In genomic region chr12:55124242-55124641, GRCm38 (mm10) we compare ENCODE assay signal across 8 mouse cellular contexts. TPM values are rescaled to one million over a fixed set of nuclear protein-coding genes. Genes with fewer than 3 reads are reported as not detected.
DNase-seq lines count a peak whose midpoint lies in the region; ATAC-seq and TF ChIP-seq lines count a peak whose summit lies in the region.
"Not testable (repeated sequence)": the region's sequence is repeated elsewhere in the genome, so short reads cannot be mapped to it uniquely, and the experiment has no call there.

Gene Fam177a (plus strand): TSS chr12:55124469.

- TF ChIP-seq CTCF in ES-Bruce4 (IDR thresholded peaks at IDR 0.05; ENCODE audit: low read depth, low read length) = not testable (repeated sequence)

- H3K4me2 ChIP-seq in embryonic facial prominence, embryonic 13.5 days; hindbrain, embryonic 11.5 days (replicated peaks; ENCODE audit: low read depth, low read length); limb, embryonic 13.5 days (replicated peaks); neural tube, embryonic 14.5 days (ENCODE audit: low read depth, low read length): not testable (repeated sequence)

- H3K27me3 ChIP-seq in ES-Bruce4 (ENCODE audit: control insufficient read depth, insufficient read depth, low read length, poor library complexity, severe bottlenecking); embryonic facial prominence, embryonic 13.5 days; hindbrain, embryonic 11.5 days (ENCODE audit: control insufficient read depth, insufficient read depth, low read length); limb, embryonic 13.5 days; neural tube, embryonic 14.5 days (ENCODE audit: control insufficient read depth, insufficient read depth, low read length): not testable (repeated sequence)

- WGBS in embryonic facial prominence, embryonic 13.5 days = no CpG with 5 or more reads among the region's 40 CpGs
- WGBS in hindbrain, embryonic 11.5 days = no CpG with 5 or more reads among the region's 40 CpGs
- WGBS in limb, embryonic 13.5 days = no CpG with 5 or more reads among the region's 40 CpGs
- no CpG with 5 or more reads among the region's 40 CpGs for WGBS in neural tube, embryonic 14.5 days

- not testable (repeated sequence) for H3K9me3 ChIP-seq in ES-Bruce4 (replicated peaks; ENCODE audit: control insufficient read depth, insufficient read depth, low read length, poor library complexity, severe bottlenecking); embryonic facial prominence, embryonic 13.5 days; hindbrain, embryonic 11.5 days (ENCODE audit: control insufficient read depth, low read length); limb, embryonic 13.5 days; neural tube, embryonic 14.5 days (ENCODE audit: control insufficient read depth, low read length)

- DNase-seq in heart, adult 18-20 months; hindbrain, embryonic 11.5 days (ENCODE audit: low spot score); layer of hippocampus, adult 18-20 months (ENCODE audit: low spot score in 2 of 2): not testable (repeated sequence)

- not testable (repeated sequence) for H3K4me3 ChIP-seq in ES-Bruce4 (ENCODE audit: low read depth, low read length); embryonic facial prominence, embryonic 13.5 days; hindbrain, embryonic 11.5 days (ENCODE audit: low read depth, low read length); limb, embryonic 13.5 days; neural tube, embryonic 14.5 days (ENCODE audit: low read depth, low read length)

- not testable (repeated sequence) for H3K36me3 ChIP-seq in ES-Bruce4 (ENCODE audit: control insufficient read depth, insufficient read depth, low read length, poor library complexity, severe bottlenecking); embryonic facial prominence, embryonic 13.5 days; hindbrain, embryonic 11.5 days (ENCODE audit: control insufficient read depth, insufficient read depth, low read length); limb, embryonic 13.5 days; neural tube, embryonic 14.5 days (ENCODE audit: control insufficient read depth, insufficient read depth, low read length)

- not testable (repeated sequence) for TF ChIP-seq POLR2A in ES-Bruce4 (IDR thresholded peaks at IDR 0.05; ENCODE audit: insufficient read depth, low read length)

- not testable (repeated sequence) for H3K4me1 ChIP-seq in ES-Bruce4 (ENCODE audit: control insufficient read depth, insufficient read depth, low read length); embryonic facial prominence, embryonic 13.5 days; hindbrain, embryonic 11.5 days (replicated peaks; ENCODE audit: control insufficient read depth, insufficient read depth, low read length); limb, embryonic 13.5 days; neural tube, embryonic 14.5 days (ENCODE audit: control insufficient read depth, insufficient read depth, low read length)

- H3K9ac ChIP-seq in ES-Bruce4 (ENCODE audit: low read depth, poor library complexity, severe bottlenecking); embryonic facial prominence, embryonic 13.5 days; hindbrain, embryonic 11.5 days (ENCODE audit: low read depth, low read length); limb, embryonic 13.5 days; neural tube, embryonic 14.5 days (replicated peaks; ENCODE audit: low read depth, low read length): not testable (repeated sequence)

- ATAC-seq in embryonic facial prominence, embryonic 13.5 days (ENCODE audit: insufficient number of reproducible peaks, insufficient read depth, low FRiP score, low TSS enrichment, low read depth) = peak; percentile 93
- ATAC-seq in hindbrain, embryonic 11.5 days (ENCODE audit: low FRiP score) = peak; percentile 96
- peak; percentile 97 for ATAC-seq in limb, embryonic 13.5 days (ENCODE audit: low FRiP score, low read depth)
- peak; percentile 93 for ATAC-seq in megakaryocyte, adult 5-6 weeks (ENCODE audit: poor library complexity, severe bottlenecking)
- peak; percentile 99 for ATAC-seq in neural tube, embryonic 14.5 days (ENCODE audit: low read depth)

- H3K27ac ChIP-seq in ES-Bruce4 (ENCODE audit: insufficient read depth, low read length); embryonic facial prominence, embryonic 13.5 days; hindbrain, embryonic 11.5 days (ENCODE audit: low read depth, low read length); limb, embryonic 13.5 days; neural tube, embryonic 14.5 days (ENCODE audit: low read depth, low read length): not testable (repeated sequence)

- not testable (repeated sequence) for TF ChIP-seq EP300 in ES-Bruce4 (IDR thresholded peaks at IDR 0.05; ENCODE audit: insufficient read depth, low read depth, low read length)

RNA-seq across cellular contexts. Expression of gene Fam177a, which starts in this region (rescaled TPM):
- 16.5 TPM in 1 of 2 replicates, not detected in the other for polyA plus RNA-seq in ES-Bruce4 (2011; ENCODE audit: insufficient read depth, insufficient read length, low read depth, missing spikeins)
- polyA plus RNA-seq in embryonic facial prominence, embryonic 13.5 days (2015; fragmentation: Nextera tagmentation; extraction: Ambion mirVana) = 24.7 and 27.8 TPM in 2 replicates
- total RNA-seq in heart, adult 18-20 months (2021) = 10 to 100 TPM; 11.9 to 13.4 TPM
- polyA plus RNA-seq in hindbrain, embryonic 11.5 days (2014; fragmentation: Nextera tagmentation; extraction: Ambion mirVana) = 10.3 and 19.9 TPM in 2 replicates
- 10 to 100 TPM; 11.2 to 13.4 TPM for total RNA-seq in layer of hippocampus, adult 18-20 months (2021)
- 21.5 and 25.8 TPM in 2 replicates for polyA plus RNA-seq in limb, embryonic 13.5 days (2015; fragmentation: Nextera tagmentation; extraction: Ambion mirVana)
- total RNA-seq in megakaryocyte, adult 5-6 weeks (2015) = 0.68 TPM in 1 of 2 replicates, not detected in the other
- total RNA-seq in megakaryocyte, adult 5-6 weeks (2017) = 22.4 and 24.6 TPM in 2 replicates
- polyA plus RNA-seq in neural tube, embryonic 14.5 days (2014; fragmentation: Nextera tagmentation; extraction: Ambion mirVana) = 65.6 and 69.5 TPM in 2 replicates
